Mouse (Mus musculus): ENCODE data around the gene Egf.
"Not testable (repeated sequence)": the region's sequence is repeated elsewhere in the genome, so short reads cannot be mapped to it uniquely, and the experiment has no call there.

Egf gene

DNA sequence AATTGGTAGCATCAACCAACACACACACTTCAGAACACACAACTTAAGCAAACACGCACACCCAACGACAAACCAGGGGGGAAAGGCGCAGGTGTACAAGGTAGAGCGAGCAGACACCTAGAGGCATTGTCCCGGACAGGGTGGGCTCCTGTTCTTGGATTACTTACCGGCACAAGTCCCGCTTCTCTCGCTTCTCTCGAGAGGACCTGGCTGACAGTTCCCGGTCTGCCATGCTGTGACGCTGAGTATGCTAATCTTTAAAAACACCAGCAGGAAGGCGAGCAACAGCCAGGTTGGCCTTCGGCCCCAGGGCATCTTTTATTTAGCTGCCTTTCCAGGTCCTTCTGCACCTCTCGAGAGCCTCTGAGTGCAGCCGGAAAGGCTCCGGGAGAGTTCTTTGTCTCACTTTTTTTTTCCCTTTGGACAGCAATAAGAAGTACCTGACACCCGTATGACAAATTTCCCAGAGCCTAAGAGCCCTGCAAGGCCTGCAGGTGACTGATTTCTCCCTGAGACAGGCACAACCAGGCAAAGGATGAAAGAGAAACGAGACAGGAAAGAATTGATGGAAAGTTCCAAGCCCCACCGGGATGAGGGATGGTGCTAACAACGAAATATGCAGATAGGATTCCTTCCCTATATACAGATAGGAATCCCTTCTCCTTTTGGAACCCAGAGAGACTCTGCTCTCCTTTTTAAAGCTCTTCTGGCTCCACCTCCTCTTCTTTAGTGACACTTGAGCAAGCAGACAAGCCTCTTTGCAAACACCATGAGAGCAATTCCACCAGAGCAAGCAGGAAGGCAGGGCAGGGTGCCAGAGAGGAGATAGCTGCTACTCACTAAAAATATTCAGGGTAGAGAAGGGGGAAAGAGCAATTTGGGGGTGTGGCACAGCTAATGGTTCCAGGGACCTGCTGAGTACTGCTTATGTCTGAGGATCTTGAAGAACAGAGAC lies at the start of gene Egf:
Egf (minus strand) TSS at position 667 of the 955 bp plus-strand sequence.
- DNase-seq (ENCODE audit: inconsistent age in 2 of 2, low spot score in 1 of 2): peak in 1 of 2 experiments; percentile 32

DNA sequence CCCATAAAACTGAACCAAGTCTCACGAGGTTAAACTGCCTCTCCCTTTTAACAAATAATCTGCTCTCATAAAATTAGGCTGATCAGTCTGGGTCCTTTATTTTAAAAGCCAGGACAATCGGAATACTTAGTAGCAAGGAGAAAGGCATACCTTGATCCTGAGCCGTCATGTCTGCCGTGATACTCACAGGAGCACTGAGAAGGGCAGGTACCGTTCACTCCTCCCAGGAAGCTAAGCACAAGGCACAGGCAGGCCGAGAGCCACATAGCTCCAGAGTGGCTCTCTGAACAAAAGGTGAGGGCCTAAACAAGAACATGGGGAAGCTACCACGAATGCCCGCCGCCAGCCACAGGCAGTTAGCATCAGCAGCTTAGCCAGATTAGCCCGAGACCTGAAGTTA lies 48.6 kb upstream of the Egf start, which contains the start of gene Lrit3:
Lrit3 (minus strand) TSS at position 266 of the 400 bp plus-strand sequence.
- no peak for DNase-seq (ENCODE audit: inconsistent age in 2 of 2, low spot score in 1 of 2)

DNA sequence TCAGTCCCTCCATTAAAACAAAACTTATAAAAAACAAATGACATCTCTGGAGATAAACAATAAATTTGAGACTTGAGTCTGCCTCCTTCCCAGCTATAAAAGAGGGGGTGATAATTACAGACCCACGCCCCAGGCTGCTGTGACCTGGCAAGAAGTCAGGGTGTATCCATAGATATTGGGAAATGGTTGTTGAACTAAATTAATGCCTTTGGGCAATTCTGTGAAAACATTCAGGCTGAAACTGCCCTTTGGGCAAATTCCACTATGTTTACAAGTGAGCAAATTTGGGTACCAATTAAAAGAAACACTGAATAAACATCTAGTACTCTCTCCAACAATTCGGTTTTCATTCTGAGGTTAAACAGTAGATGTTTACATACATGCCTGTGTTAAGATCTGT lies 43.9 kb upstream of the Egf start:
- DNase-seq (ENCODE audit: inconsistent age in 2 of 2, low spot score in 1 of 2): no peak

GRCm38 (mm10) chr3:129798551-129798950 lies 43.4 kb upstream of the Egf start:
- DNase-seq (ENCODE audit: inconsistent age in 2 of 2, low spot score in 1 of 2): no peak

DNA sequence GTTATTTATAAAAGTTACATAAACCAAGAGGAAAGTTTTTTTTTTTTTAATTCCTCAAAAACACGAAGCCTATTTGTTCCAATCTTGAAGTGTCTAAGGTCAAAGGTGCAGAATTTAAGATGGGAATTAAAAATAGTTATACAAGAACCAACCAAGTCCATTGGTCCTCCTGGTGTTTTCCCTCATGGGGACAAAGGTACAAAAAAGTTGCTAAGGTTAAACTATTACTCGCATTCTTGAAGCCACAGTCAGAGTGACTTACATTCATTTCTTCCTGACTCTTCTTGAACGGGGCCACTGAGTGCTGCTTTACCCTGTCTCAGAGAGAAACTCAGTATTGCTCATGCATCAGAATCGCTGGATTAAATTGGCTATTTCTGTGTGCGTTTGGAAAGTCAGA lies 42.2 kb upstream of the Egf start:
- DNase-seq (ENCODE audit: inconsistent age in 2 of 2, low spot score in 1 of 2): no peak

DNA sequence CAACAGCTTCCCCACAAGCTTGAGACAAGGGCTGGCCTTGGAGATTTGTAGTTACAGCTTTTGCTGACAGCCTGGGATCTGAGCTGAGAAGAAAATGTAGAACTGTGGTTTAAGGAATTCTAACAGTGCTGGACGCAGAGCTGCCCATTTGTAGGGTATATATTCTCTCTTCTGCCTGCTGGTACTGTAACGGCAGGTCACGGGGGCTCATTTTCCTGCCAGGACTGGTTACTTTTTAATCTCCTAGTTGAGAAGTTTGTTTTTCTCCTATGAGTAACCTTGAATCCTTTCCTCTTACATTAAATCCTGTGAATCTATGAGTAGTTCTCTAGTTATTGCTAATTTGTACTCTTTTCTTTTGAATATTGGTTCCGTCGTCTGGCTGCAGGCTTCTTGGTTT lies 38.7 kb upstream of the Egf start:
- no peak for DNase-seq (ENCODE audit: inconsistent age in 2 of 2, low spot score in 1 of 2)

DNA sequence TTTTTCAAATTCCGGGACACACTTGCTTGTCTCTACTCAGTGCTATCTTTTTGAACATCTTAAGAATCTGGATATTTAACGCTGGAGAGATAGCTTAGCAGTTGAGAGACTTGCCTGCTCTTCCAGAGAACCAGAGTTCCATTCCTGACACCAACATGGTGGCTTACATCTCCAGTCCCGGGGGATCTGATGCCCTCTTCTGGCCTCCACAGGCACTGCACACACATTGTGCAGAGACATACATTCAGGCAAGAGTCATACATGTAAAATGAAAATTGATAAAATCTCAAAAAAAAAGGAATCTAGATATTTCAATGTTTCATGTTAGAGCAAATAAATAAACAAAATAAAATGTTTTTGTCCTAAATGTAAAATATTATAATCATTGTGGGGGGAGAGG lies 27.6 kb upstream of the Egf start:
- no peak for DNase-seq (ENCODE audit: inconsistent age in 2 of 2, low spot score in 1 of 2)

- DNase-seq (ENCODE audit: inconsistent age in 2 of 2, low spot score in 1 of 2): no peak
Measured at GRCm38 (mm10) chr3:129781435-129781834, 26.3 kb upstream of the Egf start.

DNA sequence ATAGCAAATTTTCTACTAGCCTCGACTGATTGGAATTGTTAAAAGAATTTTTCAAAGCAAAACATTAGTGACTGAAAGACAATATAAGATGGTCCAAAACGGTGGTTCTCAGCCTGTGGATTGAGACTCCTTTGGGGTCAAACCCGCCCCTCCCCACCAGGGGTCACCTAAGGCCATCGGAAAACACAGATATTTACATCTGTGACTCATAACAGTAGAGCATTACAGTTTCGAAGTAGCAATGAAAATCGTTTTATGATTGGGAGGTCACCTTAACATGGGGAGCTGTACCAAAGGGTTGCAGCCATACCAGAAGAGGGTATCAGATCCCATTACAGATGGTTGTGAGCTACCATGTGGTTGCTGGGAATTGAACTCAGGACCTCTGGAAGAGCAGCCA lies 16.1 kb upstream of the Egf start:
- no peak for DNase-seq (ENCODE audit: inconsistent age in 2 of 2, low spot score in 1 of 2)

DNA sequence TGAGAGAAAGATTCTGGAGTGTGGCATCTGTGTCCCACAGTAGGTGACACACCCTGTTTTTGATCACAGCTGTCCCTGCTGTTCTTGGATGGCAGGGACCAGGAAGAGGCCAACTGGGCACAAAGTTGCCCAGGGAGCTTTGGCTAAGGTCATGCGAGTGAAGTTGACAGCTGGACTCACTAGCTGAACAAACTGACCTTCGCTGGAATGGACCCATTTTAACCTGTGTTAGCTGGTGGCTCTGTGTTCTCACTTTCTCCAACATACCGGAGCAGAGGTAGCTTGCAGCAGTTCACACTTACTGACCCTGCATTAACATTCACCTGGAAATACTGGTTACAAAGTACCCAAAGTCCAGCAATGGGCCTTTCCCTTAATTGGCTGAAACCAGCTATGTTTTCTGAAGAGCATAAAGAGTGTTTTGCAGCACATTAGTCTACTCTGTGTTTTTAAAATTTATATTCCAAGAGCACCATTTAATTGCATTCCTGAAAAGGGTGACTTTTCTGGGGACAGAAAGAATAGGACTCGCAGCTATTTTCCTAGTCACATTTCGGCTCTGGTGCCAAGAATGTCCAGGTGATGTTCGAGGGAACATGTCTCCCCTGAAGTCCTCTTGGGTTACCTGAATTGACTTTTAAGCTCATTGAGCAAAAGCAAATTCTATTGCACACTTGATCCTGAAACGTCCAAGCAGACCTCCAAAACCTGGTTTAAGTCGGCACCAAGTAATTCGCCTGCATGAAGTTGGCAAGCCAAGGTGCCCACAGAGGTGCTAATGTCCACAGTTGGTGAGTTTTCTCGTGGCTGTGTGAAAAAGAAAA lies 12.1 kb upstream of the Egf start:
- no peak for DNase-seq (ENCODE audit: inconsistent age in 2 of 2, low spot score in 1 of 2)

DNA sequence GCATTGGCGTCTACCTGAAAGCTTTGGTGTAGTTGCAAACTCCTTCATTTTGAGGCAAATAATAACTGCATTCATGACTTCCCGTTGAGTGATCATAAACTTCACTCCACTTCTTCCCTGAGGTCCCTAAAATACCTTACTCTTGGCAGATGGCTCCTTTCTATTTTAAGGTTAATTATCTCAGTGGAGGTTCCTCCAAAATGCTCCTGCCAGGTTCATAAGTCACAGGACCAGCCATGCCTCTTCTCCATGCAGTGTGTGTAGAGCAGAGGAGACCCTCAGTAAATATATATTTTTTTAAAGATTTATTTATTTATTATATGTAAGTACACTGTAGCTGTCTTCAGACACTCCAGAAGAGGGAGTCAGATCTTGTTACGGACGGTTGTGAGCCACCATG lies 11.0 kb upstream of the Egf start:
- DNase-seq (ENCODE audit: inconsistent age in 2 of 2, low spot score in 1 of 2): no peak

- not testable (repeated sequence) for DNase-seq (ENCODE audit: inconsistent age in 2 of 2, low spot score in 1 of 2)
Measured at GRCm38 (mm10) chr3:129757599-129757998, 2.5 kb upstream of the Egf start.

DNA sequence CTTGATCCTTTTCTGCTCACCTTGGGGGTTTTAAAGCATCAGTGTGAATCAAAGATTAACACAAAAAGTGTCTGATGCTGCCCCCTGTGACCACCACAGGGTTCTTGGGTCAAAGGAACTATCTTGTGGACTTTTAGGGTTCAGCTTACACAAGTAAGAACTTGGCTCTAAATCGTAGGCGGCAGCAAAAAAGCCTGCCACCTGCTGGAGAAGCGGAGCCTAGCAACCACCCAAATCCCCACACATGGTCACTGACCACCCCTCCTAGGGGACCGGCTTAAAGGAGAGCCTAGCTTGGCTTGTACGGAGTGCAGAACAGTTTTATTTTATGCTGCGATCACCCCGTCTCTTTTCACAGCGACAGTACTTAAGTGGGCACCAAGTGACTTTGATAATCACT lies 10.3 kb downstream of the Egf start:
- peak; percentile 18 to 55 for DNase-seq (ENCODE audit: inconsistent age in 2 of 2, low spot score in 1 of 2)

- no peak for DNase-seq (ENCODE audit: inconsistent age in 2 of 2, low spot score in 1 of 2)
Measured at GRCm38 (mm10) chr3:129742781-129743180, 12.3 kb downstream of the Egf start.

DNA sequence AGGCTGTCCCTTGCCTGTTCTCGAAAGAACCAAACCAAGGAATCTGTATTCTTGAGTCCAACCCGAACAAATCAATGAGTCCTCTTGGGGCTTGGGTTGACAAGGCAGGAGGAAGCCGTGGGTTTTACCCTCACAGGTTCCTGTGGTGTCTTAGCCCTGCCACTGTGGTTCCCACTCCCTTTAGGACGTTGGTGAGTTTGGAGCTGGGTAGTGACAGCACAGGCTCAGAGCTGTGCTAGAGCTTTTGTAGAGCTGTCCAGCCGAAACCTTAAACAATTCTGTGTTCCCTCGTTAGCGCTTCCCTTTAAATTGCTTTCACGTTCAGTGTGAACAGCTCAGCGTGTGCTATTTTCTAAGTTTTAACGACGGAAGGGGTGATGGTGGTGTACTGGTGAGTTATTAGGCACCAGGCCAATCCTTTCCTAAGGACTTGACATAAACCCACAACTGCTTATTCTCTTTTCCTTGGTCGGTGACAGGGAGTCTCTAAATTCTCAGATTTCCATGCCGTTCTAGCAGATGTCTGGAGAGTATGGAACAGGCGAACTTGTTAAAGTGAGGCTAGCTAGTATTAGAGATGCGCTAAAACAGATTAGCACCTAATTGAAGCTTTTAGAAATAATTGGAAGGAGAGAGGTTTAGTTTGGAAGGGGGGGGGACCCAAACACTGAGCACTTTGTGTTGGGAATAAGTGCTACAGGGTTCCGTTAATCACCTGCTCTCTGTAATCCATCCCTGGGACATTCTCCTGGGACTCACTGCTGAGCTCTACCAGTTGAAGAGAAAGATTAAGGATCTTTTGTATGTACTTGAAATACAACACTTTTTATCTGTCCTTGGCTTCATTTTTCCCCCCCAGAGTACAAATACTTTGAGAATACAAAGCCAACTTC lies 16.6 kb downstream of the Egf start:
- no peak for DNase-seq (ENCODE audit: inconsistent age in 2 of 2, low spot score in 1 of 2)

DNA sequence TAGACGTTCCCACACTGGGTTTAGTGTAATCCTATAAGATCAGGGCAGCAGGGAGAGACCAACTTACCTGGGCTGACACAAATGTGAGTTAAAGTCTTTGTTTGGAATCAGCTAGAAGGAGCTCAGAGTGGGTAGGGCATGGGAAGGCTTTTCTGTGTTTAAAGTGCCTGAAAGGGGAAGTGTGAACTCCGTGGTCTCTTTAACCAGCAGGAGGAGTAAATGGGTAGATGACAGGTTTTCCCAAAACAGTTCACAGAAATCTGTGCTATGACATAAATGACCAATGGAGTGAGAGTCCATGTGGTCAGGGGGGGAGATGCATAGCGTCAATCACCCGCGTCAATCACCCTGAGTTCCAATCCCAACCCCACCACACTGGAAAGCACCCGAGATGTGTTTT lies 23.5 kb downstream of the Egf start:
- DNase-seq (ENCODE audit: inconsistent age in 2 of 2, low spot score in 1 of 2): no peak

GRCm38 (mm10) chr3:129730426-129730825 lies 24.7 kb downstream of the Egf start:
- peak in 1 of 2 experiments; percentile 59 for DNase-seq (ENCODE audit: inconsistent age in 2 of 2, low spot score in 1 of 2)

GRCm38 (mm10) chr3:129729916-129730315 lies 25.2 kb downstream of the Egf start:
- no peak for DNase-seq (ENCODE audit: inconsistent age in 2 of 2, low spot score in 1 of 2)

DNA sequence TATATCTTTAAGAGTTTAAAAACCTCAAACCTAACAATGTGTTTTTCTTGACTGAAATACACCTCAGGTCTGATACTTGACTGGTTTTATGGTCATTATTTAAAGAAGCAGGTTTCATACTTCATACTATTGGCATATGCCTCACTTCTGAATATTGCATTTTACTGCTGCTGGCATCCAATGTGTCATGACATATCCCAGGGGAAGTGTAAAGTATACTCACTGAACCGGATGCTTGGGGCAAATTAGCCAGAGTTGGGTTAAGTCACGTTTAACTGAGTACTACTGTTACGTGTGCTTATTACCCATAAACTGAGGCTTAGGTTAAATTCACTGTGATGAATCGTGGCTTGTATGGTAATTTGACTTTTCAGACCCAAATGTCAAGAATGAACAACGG lies 29.5 kb downstream of the Egf start:
- DNase-seq (ENCODE audit: inconsistent age in 2 of 2, low spot score in 1 of 2): no peak

GRCm38 (mm10) chr3:129724961-129725501 lies 30.1 kb downstream of the Egf start:
- DNase-seq (ENCODE audit: inconsistent age in 2 of 2, low spot score in 1 of 2): peak; percentile 94 to 98

DNA sequence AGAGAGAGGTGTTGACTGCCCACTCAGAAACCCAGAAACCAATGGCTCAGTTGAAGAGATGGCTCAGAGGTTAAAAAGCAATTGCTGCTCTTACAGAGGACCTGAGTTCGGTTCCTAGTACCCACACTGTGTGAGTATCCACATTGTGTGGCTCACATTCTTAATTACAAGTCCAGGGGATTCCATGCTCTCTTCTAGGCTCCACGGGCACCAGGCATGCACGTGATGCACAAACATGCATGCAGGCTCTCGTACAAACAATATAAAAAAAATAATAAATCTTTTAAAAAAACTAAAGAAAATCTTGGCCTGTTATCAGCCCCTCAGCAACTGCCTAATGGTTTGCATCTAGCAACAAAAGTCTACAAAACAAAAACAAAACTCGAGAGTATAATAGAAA lies 30.6 kb downstream of the Egf start:
- no peak for DNase-seq (ENCODE audit: inconsistent age in 2 of 2, low spot score in 1 of 2)
